Mouse (Mus musculus) gastrocnemius, adult 8-10 months (tissue): Measurements from ENCODE around the gene Cyp2d26. TPM values are rescaled to one million over a fixed set of nuclear protein-coding genes. Genes with fewer than 3 reads are reported as not detected.
A peak's percentile ranks its signal among the peaks of the same experiment; 100 is the strongest.
"Not testable (repeated sequence)": the region's sequence is repeated elsewhere in the genome, so short reads cannot be mapped to it uniquely, and the experiment has no call there.

Experiments
- DNase-seq, 2 experiments: peaks; one replicate each; pipeline ENCODE4 v3.0.0; 2022; ENCODE audit warnings: low spot score in 2 of 2
- total RNA-seq, 4 experiments: library from RNA; stranded (reverse); gene quantifications; 2 replicates each; pipeline ENCODE4 v1.2.4; 2022

Gene Cyp2d26
- total RNA-seq, result 1 to 10 TPM in 1 of 4 experiments, not detected in 3; 1.3 TPM

DNA sequence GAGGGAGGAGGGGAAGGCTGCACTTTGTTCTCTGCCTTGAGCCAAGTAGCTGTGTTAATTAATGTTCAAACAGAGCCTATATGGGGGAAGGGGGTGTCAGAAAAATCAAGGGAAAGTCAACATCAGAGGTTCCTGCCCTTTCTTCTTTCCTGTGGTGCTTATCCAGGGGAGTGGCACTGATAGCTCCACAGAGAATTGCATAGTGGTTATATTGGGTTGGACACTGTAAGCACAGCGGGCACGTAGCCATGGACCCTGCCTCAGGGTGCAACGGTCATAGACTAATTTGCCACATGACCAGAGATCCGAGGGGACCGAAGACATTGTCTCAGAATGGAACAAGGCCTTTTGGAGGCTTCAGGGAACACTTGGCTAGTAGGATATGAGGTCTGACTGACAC lies at the start of gene Cyp2d26:
TSS of gene Cyp2d26 (minus strand) at position 18 of the 400 bp plus-strand sequence.
- no peak for DNase-seq

- no peak for DNase-seq
These were observed 45.1 kb upstream of the Cyp2d26 start for GRCm38 (mm10) chr15:82839146-82839545.

- DNase-seq, result no peak
These were observed 35.8 kb upstream of the Cyp2d26 start for GRCm38 (mm10) chr15:82829917-82830316.

DNA sequence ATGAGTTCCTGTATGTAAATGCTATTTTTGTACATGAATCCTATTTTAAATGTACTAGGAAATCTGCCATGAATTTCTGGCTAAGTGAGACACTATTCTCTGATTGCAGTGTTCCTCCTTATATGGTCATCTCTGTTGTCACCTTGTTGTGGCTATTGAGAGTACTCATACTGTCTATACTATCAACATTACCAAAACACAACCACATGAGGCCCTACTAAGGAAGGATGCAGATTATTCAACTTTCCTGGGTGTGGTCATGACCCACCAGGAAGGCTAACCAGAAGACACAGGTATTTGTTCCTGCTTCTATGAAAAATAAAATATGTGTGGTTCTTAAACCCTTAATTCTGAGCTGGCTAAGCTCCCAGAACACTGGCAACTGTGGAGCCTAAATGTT lies 31.8 kb upstream of the Cyp2d26 start:
- no peak for DNase-seq

- no peak for DNase-seq
These were observed 28.3 kb upstream of the Cyp2d26 start for GRCm38 (mm10) chr15:82822347-82822746.

DNA sequence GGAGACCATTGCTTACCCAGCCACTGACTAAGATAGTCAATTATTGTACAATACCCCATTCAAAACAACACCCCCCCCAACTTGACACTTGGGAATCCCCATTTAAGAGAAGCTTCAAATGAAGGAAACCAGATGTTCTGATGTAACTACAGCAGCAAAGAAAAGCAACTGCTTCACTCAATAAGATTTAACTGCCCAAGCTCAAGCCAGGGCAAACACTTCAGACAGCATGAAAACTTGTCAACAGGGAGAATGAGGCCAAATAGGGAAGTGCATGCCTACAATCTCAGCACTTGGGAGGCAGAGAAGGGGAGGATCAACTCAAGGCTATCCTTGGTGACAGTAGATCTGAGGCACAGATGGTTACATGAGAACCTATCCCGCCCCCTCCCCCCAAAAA lies 27.6 kb upstream of the Cyp2d26 start:
- no peak for DNase-seq

GRCm38 (mm10) chr15:82815296-82815695 lies 21.2 kb upstream of the Cyp2d26 start:
- DNase-seq, result no peak

DNA sequence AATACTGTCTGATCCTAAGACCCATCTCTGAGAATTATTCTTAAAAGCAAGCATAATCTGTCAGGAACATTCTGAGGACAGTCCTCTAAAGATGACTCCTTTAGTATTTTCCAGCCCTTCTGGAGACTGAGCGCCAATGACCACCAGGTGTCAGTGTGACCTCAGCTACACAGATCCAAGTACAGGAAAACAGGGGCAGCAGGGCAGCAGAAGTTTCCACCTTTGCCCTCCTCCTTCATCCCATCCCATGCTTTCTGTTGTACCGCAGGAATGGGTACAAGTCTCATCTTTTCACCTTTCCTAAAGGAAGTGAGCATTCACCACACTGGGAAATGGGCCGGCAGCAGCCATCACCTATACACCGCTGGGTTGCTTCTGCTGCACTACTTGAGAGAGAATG lies 20.7 kb upstream of the Cyp2d26 start:
- peak; percentile 8 to 16 for DNase-seq

GRCm38 (mm10) chr15:82814321-82814720 lies 20.2 kb upstream of the Cyp2d26 start:
- DNase-seq, result no peak

DNA sequence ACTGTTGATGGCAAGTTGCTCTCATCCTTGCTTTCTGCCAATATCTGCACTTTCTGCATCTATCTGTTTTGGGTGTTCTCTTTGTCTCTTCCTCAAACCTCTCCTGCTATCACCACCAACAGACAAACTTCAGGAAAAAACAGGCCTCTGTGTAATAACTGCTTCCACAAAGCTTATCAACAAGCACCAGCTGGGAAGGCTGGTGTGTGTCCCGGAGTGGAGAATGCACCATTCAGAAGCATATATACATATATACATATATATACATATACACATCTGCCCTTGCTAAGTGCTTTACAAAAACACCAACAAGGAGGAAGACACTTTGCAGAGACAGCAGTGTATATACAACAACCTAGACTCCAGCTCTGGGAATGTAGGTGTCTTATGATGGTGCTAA lies 16.5 kb upstream of the Cyp2d26 start:
- DNase-seq, result no peak

DNA sequence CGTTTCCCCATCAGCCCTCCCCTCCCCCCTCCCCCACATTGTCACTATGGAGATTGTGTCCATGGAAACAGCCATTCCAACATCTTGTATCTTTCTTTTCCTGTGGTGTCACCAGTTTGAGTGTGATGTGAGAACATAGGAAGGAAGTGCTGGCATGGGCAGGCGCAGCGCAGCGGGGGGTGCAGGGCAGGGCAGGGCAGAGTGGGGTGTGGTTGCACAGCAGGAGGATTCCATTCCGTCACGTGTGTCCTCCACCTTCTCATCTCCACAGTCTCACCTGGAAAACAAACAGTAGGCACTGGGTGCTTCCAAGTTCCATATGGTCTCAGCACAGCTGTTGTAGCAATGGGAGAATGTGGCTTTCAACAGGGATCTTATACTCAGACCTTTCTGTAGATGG lies 15.4 kb upstream of the Cyp2d26 start:
- no peak for DNase-seq

GRCm38 (mm10) chr15:82806969-82807763 lies 13.1 kb upstream of the Cyp2d26 start:
- no peak for DNase-seq

GRCm38 (mm10) chr15:82804708-82805639 lies 10.9 kb upstream of the Cyp2d26 start:
- peak; percentile 54 to 69 for DNase-seq

- DNase-seq, result no peak
These were observed 1.9 kb upstream of the Cyp2d26 start for GRCm38 (mm10) chr15:82795936-82796440.

- no peak for DNase-seq
These were observed 226 bp downstream of the Cyp2d26 start for GRCm38 (mm10) chr15:82793868-82794267.

DNA sequence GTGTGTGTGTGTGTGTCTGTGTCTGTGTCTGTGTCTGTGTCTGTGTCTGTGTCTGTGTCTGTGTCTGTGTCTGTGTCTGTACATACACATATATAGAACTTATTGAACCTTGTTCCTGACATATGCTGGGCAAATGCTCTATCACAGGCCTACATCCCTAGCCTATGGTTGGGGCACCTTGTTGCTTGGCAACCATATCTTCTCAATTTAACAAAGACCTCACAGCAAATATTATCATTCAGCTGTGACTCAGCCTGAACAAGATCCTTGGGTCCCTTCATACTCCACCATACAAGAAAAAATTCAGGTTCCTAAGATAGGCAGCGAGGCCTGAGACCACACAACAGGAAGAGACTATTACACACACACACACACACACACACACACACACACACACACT lies 640 bp downstream of the Cyp2d26 start:
- no peak for DNase-seq

GRCm38 (mm10) chr15:82792566-82792965 lies 1.5 kb downstream of the Cyp2d26 start:
- DNase-seq, result no peak

GRCm38 (mm10) chr15:82784581-82784980 lies 9.5 kb downstream of the Cyp2d26 start:
- DNase-seq, result no peak

GRCm38 (mm10) chr15:82783800-82784199 lies 10.3 kb downstream of the Cyp2d26 start:
- DNase-seq, result no peak

DNA sequence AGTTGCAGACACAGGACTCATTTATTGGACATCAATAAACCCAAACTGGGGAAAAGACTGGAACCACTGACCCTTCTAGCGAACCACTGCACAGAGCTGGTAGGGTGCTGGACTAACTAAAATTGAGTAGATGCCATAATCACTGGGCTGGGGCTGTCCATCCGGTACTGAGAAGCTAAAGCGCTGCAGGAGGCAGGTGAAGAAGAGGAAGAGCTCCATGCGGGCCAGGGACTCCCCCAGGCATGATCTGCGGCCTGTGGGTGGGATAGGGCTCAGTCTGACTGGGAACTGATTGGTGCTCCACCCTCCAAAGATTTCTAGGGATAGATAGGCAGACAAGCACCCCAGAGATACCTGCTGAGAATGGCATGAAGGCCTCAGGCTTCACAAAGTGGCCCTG lies 16.2 kb downstream of the Cyp2d26 start:
- not testable (repeated sequence) for DNase-seq

GRCm38 (mm10) chr15:82765943-82766342 lies 28.2 kb downstream of the Cyp2d26 start:
- DNase-seq, result no peak

- no peak for DNase-seq
These were observed 29.2 kb downstream of the Cyp2d26 start for GRCm38 (mm10) chr15:82764881-82765280.
